Mouse (Mus musculus): ENCODE results near the gene Nlk. TPM values are rescaled to one million over a fixed set of nuclear protein-coding genes. Genes with fewer than 3 reads are reported as not detected.
"Not testable (repeated sequence)": the region's sequence is repeated elsewhere in the genome, so short reads cannot be mapped to it uniquely, and the experiment has no call there.

Gene Nlk
- total RNA-seq, 2 experiments from 2014 or later: 59.1 to 59.4 TPM

DNA sequence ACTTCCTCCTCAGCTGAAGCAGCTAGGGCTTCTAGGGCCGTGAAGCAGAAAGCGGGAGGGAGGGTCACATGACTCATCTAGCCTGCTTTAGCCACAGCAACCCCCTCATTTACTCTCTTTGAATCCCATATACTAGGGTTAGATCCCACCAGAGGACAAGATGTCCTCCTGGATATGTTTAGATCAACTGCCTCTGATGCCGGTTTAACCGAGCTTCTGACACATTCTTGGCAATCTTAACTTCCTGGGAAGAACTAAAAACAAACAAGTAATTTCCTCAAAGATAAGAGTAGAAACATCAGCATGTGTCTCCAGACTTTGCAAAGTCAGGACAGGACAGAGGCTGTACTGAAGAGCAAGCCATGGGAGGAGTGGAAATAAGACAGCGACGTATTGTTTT, 130.4 kb downstream of the Nlk start:
- intact Hi-C loops (cut with DNase I): no loop called here
- DNase-seq (ENCODE audit: extremely low spot score in 1 of 2, low spot score in 2 of 2): no peak

DNA sequence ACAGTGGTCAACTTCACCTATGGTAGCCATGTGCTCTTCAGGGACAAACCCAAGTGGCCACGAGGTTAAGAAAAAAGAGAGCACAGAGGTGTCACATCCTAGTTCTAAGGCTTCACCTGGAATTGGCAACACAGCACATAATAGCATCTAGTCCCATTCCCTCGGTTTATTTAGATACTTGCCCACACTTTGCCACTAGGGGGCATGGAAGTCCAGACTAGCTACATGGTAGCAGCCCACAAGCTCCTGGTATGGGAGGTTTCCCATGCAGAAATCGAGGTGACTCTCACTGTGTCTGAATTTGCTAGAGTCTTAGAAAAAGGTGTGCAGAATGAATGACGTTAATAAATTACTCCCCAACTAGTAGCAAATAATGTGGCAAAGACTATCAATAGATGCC, 136.7 kb downstream of the Nlk start:
- DNase-seq (ENCODE audit: extremely low spot score in 1 of 2, low spot score in 2 of 2): peak; percentile 81 to 82
- intact Hi-C loops (cut with DNase I): loop anchor here (5.0 kb wide), 1 partner anchor 267 kb away; the partner anchor contains the start of gene Lyrm9

DNA sequence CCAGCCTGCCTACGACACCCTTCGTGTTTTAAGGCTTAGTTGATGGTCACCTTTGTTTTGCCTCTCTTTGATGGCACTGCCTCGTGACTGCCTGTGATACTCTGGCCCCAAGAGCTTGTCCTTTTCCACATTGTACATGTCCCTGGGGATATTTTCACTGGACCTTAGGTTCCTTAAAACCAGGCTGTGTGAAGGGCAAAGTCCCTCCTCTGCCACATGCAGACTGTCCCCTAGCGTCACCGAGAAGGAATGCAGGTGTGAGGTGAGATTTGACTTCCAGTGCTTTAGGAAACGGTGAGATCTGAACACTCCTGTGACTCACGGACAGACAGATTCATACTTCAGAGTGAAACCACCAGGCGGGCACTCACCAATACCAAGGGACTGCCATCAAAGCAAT, 139.9 kb downstream of the Nlk start:
- intact Hi-C loops (cut with DNase I): loop anchor here (5.0 kb wide), 1 partner anchor 400 kb away; no protein-coding TSS in a partner anchor
- DNase-seq (ENCODE audit: extremely low spot score in 1 of 2, low spot score in 2 of 2): no peak

DNA sequence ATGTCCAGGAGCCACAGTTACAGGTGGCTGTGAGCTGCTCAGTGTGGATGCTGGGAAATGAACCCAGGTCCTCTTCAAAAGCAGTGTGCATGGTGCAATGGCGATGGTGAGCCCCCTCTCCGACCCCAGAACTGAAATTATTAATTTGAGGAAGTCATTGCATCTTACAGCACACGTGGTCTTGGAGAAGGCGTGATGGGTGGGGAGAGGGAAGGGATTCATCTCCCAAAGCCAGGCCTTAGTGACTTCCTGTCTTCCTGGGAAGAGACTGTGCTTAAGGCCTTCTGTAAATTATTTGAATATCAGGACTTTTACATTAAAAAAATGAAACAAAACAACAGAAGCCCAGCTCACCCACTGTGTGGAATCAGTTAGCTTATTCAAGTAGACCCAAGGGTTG, 141.1 kb downstream of the Nlk start:
- no peak for DNase-seq (ENCODE audit: extremely low spot score in 1 of 2, low spot score in 2 of 2)
- intact Hi-C loops (cut with DNase I): loop anchor here (5.0 kb wide), 1 partner anchor 401 kb away; no protein-coding TSS in a partner anchor

DNA sequence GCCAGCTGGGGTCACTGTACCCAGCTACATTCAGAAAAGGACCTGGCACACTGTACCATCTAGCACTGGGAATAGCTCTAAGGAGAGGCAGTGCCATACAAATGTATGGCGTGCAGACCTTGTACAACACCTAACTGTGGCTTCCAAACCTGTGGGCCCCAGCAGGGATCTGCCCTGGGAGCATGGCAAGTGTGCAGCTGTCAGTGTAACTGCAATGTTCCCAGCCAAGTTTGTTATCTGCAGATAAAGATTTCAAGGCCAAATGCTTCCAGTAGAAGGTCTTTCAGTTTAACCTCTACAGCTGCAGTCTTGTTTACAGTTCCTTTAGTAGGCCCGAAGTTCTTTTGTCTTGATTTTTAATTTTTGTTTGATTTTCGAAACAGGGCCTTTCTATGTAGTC, 141.6 kb downstream of the Nlk start:
- intact Hi-C loops (cut with DNase I): loop anchor here (5.0 kb wide), 1 partner anchor 402 kb away; no protein-coding TSS in a partner anchor
- no peak for DNase-seq (ENCODE audit: extremely low spot score in 1 of 2, low spot score in 2 of 2)

DNA sequence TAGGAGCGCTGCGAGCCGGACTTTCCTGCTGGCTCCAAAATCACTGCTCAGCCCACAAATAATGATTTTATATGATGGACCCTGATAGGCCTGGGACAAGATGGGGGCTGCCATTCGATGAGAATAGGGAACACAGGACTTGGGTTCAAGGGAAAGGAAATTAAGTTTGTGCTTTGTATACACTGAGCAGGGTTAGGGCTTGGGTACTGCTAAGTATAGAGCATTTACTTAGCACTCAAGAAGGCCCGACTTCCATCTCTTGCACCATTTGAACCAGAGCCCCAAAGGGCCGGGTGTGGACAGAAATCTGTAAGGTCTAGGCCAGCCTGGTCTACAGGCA, 146.1 kb downstream of the Nlk start:
- intact Hi-C loops (cut with DNase I): no loop called here
- DNase-seq (ENCODE audit: extremely low spot score in 1 of 2, low spot score in 2 of 2): no peak

DNA sequence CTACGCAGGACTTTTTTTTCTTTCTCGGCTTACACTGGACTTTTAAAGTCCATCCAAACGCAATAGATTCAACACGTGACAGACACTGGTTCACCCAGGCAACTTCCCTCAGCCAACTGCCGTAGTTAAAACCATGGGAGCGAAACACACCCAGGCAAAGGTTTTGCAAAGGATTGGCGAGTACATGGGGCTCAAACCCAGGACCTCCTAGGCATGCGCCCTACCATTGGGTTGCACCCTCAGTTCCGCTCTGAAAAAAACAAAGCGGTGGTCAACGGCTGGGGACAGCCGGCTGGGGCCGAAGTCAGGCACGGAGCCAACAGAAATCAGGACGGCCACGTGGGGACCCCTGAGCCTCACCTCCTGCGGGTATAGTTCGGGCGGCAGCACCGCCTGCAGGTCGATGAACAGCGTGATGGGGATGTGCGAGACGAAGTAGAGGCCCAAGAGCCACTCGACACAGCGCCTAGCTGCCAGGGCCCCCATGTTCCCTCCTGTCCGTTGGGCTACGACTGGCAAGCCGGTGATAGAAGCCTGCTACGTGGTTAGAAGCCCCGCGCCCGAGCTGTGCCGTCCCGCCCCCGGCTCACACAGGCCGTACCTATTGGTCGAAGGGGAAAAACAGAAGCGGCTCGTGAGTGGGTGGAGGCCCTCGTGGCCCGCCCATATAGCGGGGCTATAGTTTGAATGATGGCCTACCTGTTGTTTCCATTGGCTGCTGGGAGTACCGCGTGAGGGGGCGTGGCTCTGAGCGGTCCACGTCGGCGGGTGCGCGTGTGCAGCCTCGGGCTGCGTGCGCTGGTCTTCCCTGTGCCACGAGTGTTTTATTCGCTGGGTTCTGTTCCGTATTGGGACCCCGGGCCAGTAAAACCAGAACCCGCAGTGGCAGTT, 146.8 kb downstream of the Nlk start, which contains the start of gene Tmem97:
TSS of gene Tmem97 (minus strand) at position 610 of the 891 bp plus-strand sequence.
- intact Hi-C loops (cut with DNase I): no loop called here

DNA sequence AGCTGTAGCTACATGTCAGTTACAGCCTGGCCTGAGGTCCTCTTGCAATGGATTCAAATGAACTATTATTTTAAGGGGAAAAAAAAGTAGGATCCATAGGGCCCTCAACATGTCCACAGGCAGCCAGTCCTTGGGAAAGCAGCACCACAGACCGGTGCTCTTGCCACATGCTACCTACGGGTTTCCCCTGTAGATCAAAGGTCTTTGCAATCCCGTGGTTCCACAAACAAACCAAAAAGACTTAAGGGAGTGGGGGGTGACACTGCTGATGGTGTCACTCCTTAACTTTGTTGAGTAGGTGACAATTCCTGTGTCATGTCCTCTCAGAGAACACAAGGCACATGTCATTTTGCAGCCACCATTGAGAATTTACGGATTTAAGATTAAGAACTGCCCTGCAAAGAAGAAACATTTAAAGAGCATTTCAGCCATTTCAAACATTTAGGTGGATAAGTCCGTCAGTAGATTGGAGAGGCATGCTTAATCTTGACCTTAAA, 147.6 kb downstream of the Nlk start:
- intact Hi-C loops (cut with DNase I): no loop called here
- DNase-seq (ENCODE audit: extremely low spot score in 1 of 2, low spot score in 2 of 2): no peak

More for the DNA sequence above, 146.8 kb downstream of the Nlk start, which contains the start of gene Tmem97:
- DNase-seq (ENCODE audit: extremely low spot score in 1 of 2, low spot score in 2 of 2): peak; percentile 97

DNA sequence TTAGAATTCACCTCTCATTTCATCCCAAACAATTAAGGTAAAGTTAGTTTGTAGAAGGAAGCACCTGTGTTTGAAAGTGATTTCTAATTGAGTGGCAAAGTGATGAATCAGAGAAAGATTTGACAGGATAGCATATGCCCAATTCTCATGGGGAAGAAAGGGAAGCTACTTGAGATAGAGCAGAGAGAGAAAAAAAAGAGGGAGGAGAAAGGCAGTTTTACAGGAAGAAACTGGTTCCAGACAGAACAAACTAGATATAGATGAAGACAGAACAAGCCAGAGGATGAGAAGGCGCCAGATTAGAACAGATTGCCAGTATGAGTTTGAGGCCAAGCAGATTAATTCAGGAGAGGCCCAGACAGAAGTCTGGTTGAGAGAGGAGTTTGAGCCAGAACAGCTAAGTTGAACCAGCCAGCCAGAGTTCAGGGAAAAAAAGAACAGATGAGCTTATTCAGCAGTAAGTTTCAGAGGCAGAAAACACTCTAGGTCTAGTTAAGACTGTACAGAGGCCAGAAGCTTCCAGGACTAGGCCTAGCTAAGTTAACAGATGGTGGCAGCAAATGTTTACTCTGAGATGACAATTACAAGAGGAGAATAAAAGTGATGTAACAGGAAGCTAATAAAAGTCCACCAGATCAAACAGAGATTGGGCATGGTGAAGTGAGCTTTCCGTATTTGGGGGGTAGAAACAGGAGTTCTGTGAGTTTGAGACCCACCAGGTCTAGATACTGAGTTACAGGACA, 149.3 kb downstream of the Nlk start:
- no peak for DNase-seq (ENCODE audit: extremely low spot score in 1 of 2, low spot score in 2 of 2)
- intact Hi-C loops (cut with DNase I): no loop called here

DNA sequence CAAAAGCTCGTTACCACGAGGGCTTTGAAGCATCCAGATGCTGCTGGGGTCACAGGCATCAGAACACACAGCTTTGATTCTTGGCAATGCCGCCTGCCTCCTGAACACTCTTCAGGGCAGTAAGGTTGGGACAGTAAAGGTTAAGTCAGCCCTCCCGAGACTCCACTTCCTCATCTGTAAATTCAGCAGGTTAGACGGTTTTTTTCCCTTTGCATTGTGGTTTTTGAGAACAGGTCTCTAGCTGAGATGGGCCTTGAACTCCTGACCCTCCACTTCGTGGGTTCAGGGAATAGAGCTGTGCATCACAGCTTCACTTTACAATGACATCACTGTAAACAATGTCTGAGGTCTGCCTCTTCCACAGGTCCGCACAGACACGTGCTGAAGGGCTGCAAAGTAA, 152.0 kb downstream of the Nlk start:
- intact Hi-C loops (cut with DNase I): no loop called here
- no peak for DNase-seq (ENCODE audit: extremely low spot score in 1 of 2, low spot score in 2 of 2)

DNA sequence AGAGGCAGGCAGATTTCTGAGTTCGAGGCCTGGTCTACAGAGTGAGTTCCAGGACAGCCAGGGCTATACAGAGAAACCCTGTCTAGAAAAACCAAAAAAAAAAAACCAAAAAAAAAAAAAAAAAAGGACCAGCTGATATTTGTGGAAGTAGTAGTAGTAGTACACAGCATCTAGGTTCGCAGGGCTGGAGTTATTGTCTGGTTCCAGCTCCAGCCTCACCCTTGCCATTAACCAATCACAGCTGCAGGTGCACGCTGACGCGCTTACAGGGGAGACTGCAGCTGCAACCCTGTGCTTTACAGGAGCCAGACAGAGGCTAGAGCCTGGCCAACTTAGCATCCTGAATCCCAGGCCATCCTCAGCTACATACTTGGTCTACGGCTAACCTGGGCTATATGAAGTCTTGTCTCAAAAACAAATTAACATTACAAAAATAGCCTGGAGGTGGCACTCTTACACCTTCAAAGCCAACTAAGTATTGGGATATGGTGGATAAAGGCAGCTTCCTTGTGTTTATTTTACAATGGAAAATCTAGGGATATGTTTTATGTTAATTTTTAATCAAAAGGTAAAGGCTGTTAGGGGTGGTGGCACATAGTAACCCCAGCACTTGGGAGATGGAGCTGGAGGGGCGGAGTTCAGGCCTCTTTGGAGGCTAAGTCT, 152.6 kb downstream of the Nlk start:
- intact Hi-C loops (cut with DNase I): loop anchor here (5.0 kb wide), 1 partner anchor 408 kb away; no protein-coding TSS in a partner anchor
- no peak for DNase-seq (ENCODE audit: extremely low spot score in 1 of 2, low spot score in 2 of 2)

DNA sequence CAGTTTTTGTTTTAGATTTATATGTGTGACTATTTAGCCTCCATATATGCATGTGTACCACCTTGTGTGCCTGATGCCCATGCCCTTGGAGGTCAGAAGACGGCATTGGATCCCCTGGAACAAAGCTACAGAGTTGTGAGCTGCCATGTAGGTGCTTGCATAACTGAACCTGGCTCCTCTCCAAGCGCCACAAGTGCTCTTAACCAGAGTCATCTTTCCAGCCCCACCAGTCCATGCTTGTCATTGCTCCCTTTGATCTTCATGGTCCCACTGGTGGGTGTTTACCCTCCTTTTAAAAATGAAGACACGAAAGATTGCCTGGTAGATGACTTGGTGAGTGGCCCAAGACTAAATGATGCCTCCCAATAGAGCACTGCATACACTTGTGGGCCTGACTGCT, 156.8 kb downstream of the Nlk start:
- intact Hi-C loops (cut with DNase I): loop anchor here (5.0 kb wide), 1 partner anchor 412 kb away; no protein-coding TSS in a partner anchor
- no peak for DNase-seq (ENCODE audit: extremely low spot score in 1 of 2, low spot score in 2 of 2)

DNA sequence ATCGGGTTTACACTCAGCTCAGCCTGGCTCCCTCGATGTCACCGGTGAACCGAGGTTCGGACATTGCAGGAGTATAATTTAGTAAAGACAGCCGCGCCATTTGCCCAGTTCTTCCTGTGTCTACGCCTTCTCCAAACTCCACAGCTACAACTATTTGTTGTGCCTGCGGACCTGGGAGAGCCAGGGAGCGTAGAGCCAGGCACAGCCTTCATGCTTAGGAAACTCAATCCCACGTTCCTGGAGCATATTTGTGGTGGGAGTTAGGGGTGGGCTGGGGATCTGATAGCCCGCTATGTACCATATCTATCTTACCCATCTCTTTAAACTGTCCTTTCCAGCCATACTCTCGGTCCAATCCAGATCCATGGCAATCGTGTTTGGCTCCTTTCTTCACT, 160.5 kb downstream of the Nlk start:
- intact Hi-C loops (cut with DNase I): no loop called here
- no peak for DNase-seq (ENCODE audit: extremely low spot score in 1 of 2, low spot score in 2 of 2)

DNA sequence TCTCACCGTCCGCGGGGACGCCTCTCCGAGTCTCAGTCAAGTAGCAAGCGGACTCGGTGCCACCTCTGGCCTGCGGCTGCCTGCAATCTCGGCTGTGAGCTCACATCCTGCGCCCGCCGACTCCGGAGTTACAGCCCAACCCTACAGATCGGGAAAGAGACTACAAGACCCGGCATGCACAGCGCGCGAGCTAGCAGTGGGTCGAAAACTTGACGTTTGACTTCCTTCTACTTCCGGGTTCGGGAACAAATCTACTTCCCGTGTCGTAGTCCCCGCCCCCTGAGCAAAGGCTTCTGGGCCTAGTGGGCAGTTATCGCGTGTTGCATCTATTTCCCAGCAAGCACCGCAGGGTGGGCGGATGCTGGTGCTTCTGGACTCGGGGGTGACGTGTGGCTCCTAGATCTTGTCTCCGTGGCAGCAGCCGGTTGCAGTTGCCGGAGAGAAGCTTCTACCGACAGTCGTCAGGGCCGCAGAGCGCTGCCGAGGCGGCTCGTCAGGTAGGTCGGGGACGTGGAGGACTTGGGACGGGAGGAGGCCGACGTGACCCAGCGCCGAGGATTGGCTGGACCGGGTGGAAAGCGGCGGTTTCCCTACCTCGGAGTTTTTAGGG, 161.0 kb downstream of the Nlk start, which contains the start of the genes Tnfaip1 and Ift20:
TSS of gene Tnfaip1 (minus strand) at position 253 of the 610 bp plus-strand sequence.
TSS of gene Ift20 (plus strand) at position 282 of the 610 bp plus-strand sequence.
- intact Hi-C loops (cut with DNase I): no loop called here
- DNase-seq (ENCODE audit: extremely low spot score in 1 of 2, low spot score in 2 of 2): peak; percentile 98 to 99

DNA sequence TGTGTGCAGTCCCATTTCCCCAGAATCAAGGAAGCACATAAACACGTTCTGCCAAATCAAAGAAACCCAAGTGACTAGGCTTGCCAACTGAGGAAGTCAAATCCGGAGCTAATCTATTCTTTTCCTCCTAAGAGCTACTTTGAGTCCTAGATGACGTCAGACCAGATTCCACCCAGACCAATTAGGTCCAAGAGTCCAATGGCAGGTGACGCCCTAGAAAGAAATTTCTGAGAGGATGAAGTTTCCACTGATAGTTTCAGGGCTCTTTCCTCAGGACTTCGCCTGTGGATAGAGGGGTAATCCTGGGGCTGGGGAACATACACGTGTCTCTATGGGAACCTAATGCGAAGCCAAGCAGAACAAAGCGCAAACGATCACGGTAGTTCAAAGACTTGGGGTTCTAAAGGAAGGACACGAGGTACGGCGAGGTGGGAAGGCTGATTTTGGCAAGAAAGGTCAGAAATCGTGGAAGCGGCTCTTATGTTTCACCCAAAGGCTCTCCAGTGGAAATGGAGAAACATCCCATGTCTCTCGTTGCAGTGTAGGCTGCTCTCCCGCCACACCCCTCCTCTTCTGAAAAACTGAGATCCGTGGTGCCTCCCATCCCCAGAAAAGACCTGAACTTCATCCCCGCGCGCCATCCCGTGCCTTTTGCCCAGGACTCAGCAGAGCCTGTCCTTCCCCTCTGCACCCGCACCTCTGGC, 161.6 kb downstream of the Nlk start:
- no peak for DNase-seq (ENCODE audit: extremely low spot score in 1 of 2, low spot score in 2 of 2)
- intact Hi-C loops (cut with DNase I): no loop called here

DNA sequence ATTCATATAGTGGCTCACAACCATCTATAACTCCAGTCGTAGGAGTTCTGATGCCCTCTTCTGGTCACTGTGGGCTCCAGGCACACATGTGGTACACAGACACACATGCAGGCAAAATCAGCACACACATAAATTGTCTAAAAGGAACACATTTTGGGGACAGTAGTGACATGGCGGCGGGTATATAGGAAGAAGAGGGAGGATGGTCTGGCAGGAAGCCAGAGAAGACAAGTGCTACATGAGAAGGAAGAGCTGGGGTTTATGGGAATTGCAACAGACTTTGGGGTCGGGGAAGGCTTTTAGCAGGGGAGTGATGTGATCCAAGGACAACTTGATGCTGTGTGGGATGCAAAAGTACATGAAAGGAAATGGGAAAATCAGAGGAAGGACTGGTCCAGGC, 162.7 kb downstream of the Nlk start:
- no peak for DNase-seq (ENCODE audit: extremely low spot score in 1 of 2, low spot score in 2 of 2)
- intact Hi-C loops (cut with DNase I): no loop called here

DNA sequence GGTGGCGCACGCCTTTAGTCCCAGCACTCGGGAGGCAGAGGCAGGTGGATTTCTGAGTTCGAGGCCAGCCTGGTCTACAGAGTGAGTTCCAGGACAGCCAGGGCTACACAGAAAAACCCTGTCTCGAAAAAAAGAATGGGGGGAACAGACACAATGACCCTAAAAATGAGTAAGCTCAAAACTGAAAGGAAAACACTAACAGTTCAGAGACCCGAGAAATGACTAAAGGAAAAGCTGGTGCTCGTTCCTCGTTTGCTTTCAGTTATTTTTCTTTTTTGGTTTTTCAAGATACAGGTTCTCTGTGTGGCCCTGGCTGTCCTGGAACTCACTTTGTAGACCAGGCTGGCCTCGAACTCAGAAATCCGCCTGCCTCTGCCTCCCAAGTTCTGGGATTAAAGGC, 165.7 kb downstream of the Nlk start:
- intact Hi-C loops (cut with DNase I); DNase-seq (ENCODE audit: extremely low spot score in 1 of 2, low spot score in 2 of 2): not testable (repeated sequence)

DNA sequence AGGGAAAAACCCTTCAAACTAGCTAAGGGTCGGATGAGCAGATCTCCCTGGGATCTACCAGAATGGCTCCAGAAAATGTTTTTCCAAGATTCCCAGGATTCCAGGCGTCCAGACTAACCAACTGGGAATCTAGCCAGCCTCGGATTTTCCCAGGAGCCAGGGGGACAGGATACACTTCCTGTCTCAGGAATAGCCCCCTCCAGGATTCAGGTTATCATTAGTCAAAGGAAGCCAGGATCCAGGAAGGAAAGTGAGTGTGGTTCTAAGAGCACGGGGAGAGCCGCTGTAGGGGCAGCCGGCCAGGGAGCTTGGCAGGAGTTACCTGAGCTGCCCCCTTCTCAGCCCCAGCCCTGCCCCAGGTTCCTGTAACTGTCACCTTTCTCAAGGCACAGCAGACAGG, 166.1 kb downstream of the Nlk start:
- peak in 1 of 2 experiments; percentile 85 for DNase-seq (ENCODE audit: extremely low spot score in 1 of 2, low spot score in 2 of 2)

More for the DNA sequence above, 166.1 kb downstream of the Nlk start:
- intact Hi-C loops (cut with DNase I): no loop called here
